Mouse (Mus musculus): ENCODE results near the gene Ift172. TPM values are rescaled to one million over a fixed set of nuclear protein-coding genes. Genes with fewer than 3 reads are reported as not detected.
A peak's percentile ranks its signal among the peaks of the same experiment; 100 is the strongest.

Gene Ift172
- polyA plus RNA-seq (2014; fragmentation: Nextera tagmentation; extraction: Ambion mirVana), result 42.6 and 50.4 TPM in 2 replicates

- H3K4me2 ChIP-seq (ENCODE audit: low read depth, low read length, severe bottlenecking), result peak within 1 kb of the TSS; percentile 86
- H3K27ac ChIP-seq (ENCODE audit: low read depth, low read length), result peak within 1 kb of the TSS; percentile 37
- peak within 1 kb of the TSS; percentile 50 for H3K4me3 ChIP-seq (ENCODE audit: low read depth, low read length)
- 3% methylated on average over 45 of the region's 45 CpGs for WGBS
- DNase-seq (ENCODE audit: low spot score), result peak; percentile 97
- peak; percentile 91 for ATAC-seq (replicated peaks; ENCODE audit: low FRiP score)
- H3K36me3 ChIP-seq (ENCODE audit: control insufficient read depth, insufficient read depth, low read length), result peaks cover 2% of the 10 kb centered on the region; the same call in 1 of the 2 replicates
- H3K27me3 ChIP-seq (ENCODE audit: control insufficient read depth, insufficient read depth, low read length), result no peaks in the 10 kb centered on the region
- peak within 1 kb of the TSS; percentile 58 for H3K9ac ChIP-seq (ENCODE audit: low read length)
- peaks cover 14% of the 10 kb centered on the region; the same call in 1 of the 2 replicates for H3K4me1 ChIP-seq (replicated peaks; ENCODE audit: control insufficient read depth, insufficient read depth, low read length)
- no peaks in the 10 kb centered on the region for H3K9me3 ChIP-seq (ENCODE audit: control insufficient read depth, low read length)
These were observed at the start of gene Ift172 for GRCm38 (mm10) chr5:31290521-31291360. Gene Ift172 (minus strand): TSS chr5:31291116.

DNA sequence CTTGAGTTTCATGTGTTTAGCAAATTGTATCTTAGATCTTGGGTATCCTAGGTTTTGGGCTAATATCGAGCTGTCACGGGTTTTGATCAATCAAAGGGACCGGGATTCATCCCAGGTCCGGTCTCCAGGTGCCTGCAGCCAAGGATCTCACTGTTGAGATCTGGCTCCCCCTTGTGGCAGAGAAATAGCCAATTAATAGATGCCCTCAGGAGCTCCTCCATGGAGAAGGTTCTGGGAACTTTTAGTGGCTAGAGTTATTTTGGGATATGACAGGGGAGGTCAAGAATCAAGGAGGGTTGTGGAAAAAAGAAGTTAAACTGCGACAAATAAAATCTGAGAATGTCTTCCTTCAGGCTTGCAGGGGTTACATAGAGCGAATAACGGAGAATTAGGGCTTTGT is 37.3 kb upstream of the Ift172 start:
- Histone ChIP-seq H3K36me3 (ENCODE audit: control insufficient read depth, insufficient read depth, low read length) (no peaks in the 10 kb centered on the region), H3K4me2 (ENCODE audit: low read depth, low read length, severe bottlenecking) (no peak overlapping the region), H3K9me3 (ENCODE audit: control insufficient read depth, low read length) (no peaks in the 10 kb centered on the region), H3K9ac (ENCODE audit: low read length) (no peak overlapping the region), H3K4me1 (replicated peaks; ENCODE audit: control insufficient read depth, insufficient read depth, low read length) (no peaks in the 10 kb centered on the region), H3K27me3 (ENCODE audit: control insufficient read depth, insufficient read depth, low read length) (no peaks in the 10 kb centered on the region), H3K4me3 (ENCODE audit: low read depth, low read length) (no peak overlapping the region), H3K27ac (ENCODE audit: low read depth, low read length) (no peak overlapping the region)
- ATAC-seq (replicated peaks; ENCODE audit: low FRiP score) (no peak), DNase-seq (ENCODE audit: low spot score) (peak; percentile 66)
- WGBS, result 33% methylated on average over 7 of the region's 7 CpGs

GRCm38 (mm10) chr5:31326850-31327249 is 35.9 kb upstream of the Ift172 start:
- no peak overlapping the region for H3K4me3 ChIP-seq (ENCODE audit: low read depth, low read length)
- H3K36me3 ChIP-seq (ENCODE audit: control insufficient read depth, insufficient read depth, low read length), result no peaks in the 10 kb centered on the region
- DNase-seq (ENCODE audit: low spot score), result no peak
- no peak overlapping the region for H3K27ac ChIP-seq (ENCODE audit: low read depth, low read length)
- H3K4me2 ChIP-seq (ENCODE audit: low read depth, low read length, severe bottlenecking), result no peak overlapping the region
- H3K9me3 ChIP-seq (ENCODE audit: control insufficient read depth, low read length), result no peaks in the 10 kb centered on the region
- no peak for ATAC-seq (replicated peaks; ENCODE audit: low FRiP score)
- 18% methylated on average over 5 of the region's 5 CpGs for WGBS
- no peaks in the 10 kb centered on the region for H3K4me1 ChIP-seq (replicated peaks; ENCODE audit: control insufficient read depth, insufficient read depth, low read length)
- no peak overlapping the region for H3K9ac ChIP-seq (ENCODE audit: low read length)
- H3K27me3 ChIP-seq (ENCODE audit: control insufficient read depth, insufficient read depth, low read length), result no peaks in the 10 kb centered on the region

DNA sequence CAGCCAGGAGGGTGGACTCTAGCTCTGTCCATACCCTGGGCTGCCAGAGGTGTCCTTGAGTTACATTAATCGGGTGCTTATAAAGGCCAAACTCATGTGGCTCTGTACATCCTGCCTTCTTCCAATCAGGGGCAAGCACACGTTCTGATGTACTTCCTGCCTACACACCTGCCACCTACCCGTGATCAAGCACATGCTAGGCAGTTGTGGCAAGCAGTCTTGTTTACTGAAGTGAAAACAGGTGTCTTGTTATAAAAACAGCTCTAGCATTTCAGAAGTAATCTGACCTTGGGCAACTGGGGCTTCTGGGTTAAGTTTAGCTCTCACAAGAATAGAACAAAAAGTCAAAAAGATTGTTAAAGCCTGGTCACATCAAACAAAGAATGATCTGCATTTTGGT is 33.2 kb upstream of the Ift172 start:
- 69% methylated on average over 3 of the region's 3 CpGs for WGBS

GRCm38 (mm10) chr5:31322776-31323175 is 31.9 kb upstream of the Ift172 start:
- no peaks in the 10 kb centered on the region for H3K27me3 ChIP-seq (ENCODE audit: control insufficient read depth, insufficient read depth, low read length)
- H3K4me3 ChIP-seq (ENCODE audit: low read depth, low read length), result no peak overlapping the region
- no peak overlapping the region for H3K9ac ChIP-seq (ENCODE audit: low read length)
- no peak for ATAC-seq (replicated peaks; ENCODE audit: low FRiP score)
- no peaks in the 10 kb centered on the region for H3K4me1 ChIP-seq (replicated peaks; ENCODE audit: control insufficient read depth, insufficient read depth, low read length)
- no peak overlapping the region for H3K27ac ChIP-seq (ENCODE audit: low read depth, low read length)
- no peak overlapping the region for H3K4me2 ChIP-seq (ENCODE audit: low read depth, low read length, severe bottlenecking)
- no peak for DNase-seq (ENCODE audit: low spot score)
- WGBS, result 89% methylated on average over 3 of the region's 3 CpGs
- H3K9me3 ChIP-seq (ENCODE audit: control insufficient read depth, low read length), result no peaks in the 10 kb centered on the region
- no peaks in the 10 kb centered on the region for H3K36me3 ChIP-seq (ENCODE audit: control insufficient read depth, insufficient read depth, low read length)

More for the DNA sequence above, 33.2 kb upstream of the Ift172 start:
- Histone ChIP-seq H3K4me2 (ENCODE audit: low read depth, low read length, severe bottlenecking) (no peak overlapping the region), H3K36me3 (ENCODE audit: control insufficient read depth, insufficient read depth, low read length) (no peaks in the 10 kb centered on the region), H3K9me3 (ENCODE audit: control insufficient read depth, low read length) (no peaks in the 10 kb centered on the region), H3K4me1 (replicated peaks; ENCODE audit: control insufficient read depth, insufficient read depth, low read length) (no peaks in the 10 kb centered on the region), H3K27me3 (ENCODE audit: control insufficient read depth, insufficient read depth, low read length) (no peaks in the 10 kb centered on the region), H3K9ac (ENCODE audit: low read length) (no peak overlapping the region), H3K27ac (ENCODE audit: low read depth, low read length) (no peak overlapping the region), H3K4me3 (ENCODE audit: low read depth, low read length) (no peak overlapping the region)
- DNase-seq (ENCODE audit: low spot score), result no peak
- no peak for ATAC-seq (replicated peaks; ENCODE audit: low FRiP score)

DNA sequence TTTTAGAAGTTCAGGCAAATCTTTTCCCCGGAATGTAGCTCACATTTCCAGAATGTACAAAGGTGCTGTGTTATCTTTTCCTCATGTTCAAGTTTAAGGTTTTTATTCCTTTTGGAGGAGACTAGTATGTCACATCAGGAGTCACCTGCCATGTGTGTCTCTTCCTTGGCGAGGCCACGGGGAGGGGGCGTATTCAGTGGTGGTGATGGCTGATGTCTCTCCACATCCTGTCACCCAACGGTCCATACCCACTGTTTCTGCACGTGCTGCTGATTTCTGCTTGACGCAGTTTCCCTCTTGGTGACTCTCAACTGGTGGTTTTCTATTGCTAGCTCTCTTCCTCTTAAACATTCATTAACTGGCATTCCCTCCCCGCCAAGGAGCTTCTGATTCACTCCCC is 21.9 kb upstream of the Ift172 start:
- WGBS, result 91% methylated on average over 8 of the region's 8 CpGs

GRCm38 (mm10) chr5:31303093-31303492 is 12.2 kb upstream of the Ift172 start:
- 88% methylated on average over 6 of the region's 6 CpGs for WGBS
- no peak for ATAC-seq (replicated peaks; ENCODE audit: low FRiP score)
- Histone ChIP-seq H3K9me3 (ENCODE audit: control insufficient read depth, low read length) (no peaks in the 10 kb centered on the region), H3K4me2 (ENCODE audit: low read depth, low read length, severe bottlenecking) (no peak overlapping the region), H3K4me3 (ENCODE audit: low read depth, low read length) (no peak overlapping the region), H3K27ac (ENCODE audit: low read depth, low read length) (no peak overlapping the region), H3K27me3 (ENCODE audit: control insufficient read depth, insufficient read depth, low read length) (no peaks in the 10 kb centered on the region), H3K9ac (ENCODE audit: low read length) (no peak overlapping the region), H3K4me1 (replicated peaks; ENCODE audit: control insufficient read depth, insufficient read depth, low read length) (no peaks in the 10 kb centered on the region), H3K36me3 (ENCODE audit: control insufficient read depth, insufficient read depth, low read length) (no peaks in the 10 kb centered on the region)
- DNase-seq (ENCODE audit: low spot score), result no peak

More for the DNA sequence above, 21.9 kb upstream of the Ift172 start:
- ATAC-seq (replicated peaks; ENCODE audit: low FRiP score) (no peak), DNase-seq (ENCODE audit: low spot score) (no peak)
- Histone ChIP-seq H3K4me2 (ENCODE audit: low read depth, low read length, severe bottlenecking) (no peak overlapping the region), H3K4me3 (ENCODE audit: low read depth, low read length) (no peak overlapping the region), H3K9ac (ENCODE audit: low read length) (no peak overlapping the region), H3K4me1 (replicated peaks; ENCODE audit: control insufficient read depth, insufficient read depth, low read length) (no peaks in the 10 kb centered on the region), H3K27me3 (ENCODE audit: control insufficient read depth, insufficient read depth, low read length) (no peaks in the 10 kb centered on the region), H3K36me3 (ENCODE audit: control insufficient read depth, insufficient read depth, low read length) (no peaks in the 10 kb centered on the region), H3K27ac (ENCODE audit: low read depth, low read length) (no peak overlapping the region), H3K9me3 (ENCODE audit: control insufficient read depth, low read length) (no peaks in the 10 kb centered on the region)

DNA sequence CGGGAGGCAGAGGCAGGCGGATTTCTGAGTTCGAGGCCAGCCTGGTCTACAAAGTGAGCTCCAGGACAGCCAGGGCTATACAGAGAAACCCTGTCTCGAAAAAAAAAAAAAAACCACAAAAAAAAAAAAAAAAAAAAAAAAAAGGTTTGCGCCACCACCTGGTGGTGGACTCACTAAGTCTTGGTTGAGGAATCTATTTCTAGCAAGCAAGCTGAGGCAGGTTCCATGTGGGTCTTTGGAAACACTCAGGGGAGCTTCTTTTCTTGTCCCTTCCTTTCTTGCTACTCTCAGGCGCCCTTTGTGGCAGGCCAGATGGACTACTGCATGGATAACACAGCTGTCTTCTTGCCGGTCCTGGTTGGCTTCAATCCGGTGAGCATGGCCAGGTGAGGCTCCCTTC is 10.9 kb upstream of the Ift172 start:
- ATAC-seq (replicated peaks; ENCODE audit: low FRiP score), result no peak
- Histone ChIP-seq H3K36me3 (ENCODE audit: control insufficient read depth, insufficient read depth, low read length) (no peaks in the 10 kb centered on the region), H3K27ac (ENCODE audit: low read depth, low read length) (no peak overlapping the region), H3K4me2 (ENCODE audit: low read depth, low read length, severe bottlenecking) (no peak overlapping the region), H3K9me3 (ENCODE audit: control insufficient read depth, low read length) (no peaks in the 10 kb centered on the region), H3K9ac (ENCODE audit: low read length) (no peak overlapping the region), H3K27me3 (ENCODE audit: control insufficient read depth, insufficient read depth, low read length) (no peaks in the 10 kb centered on the region), H3K4me3 (ENCODE audit: low read depth, low read length) (no peak overlapping the region), H3K4me1 (replicated peaks; ENCODE audit: control insufficient read depth, insufficient read depth, low read length) (no peaks in the 10 kb centered on the region)
- 78% methylated on average over 8 of the region's 8 CpGs for WGBS
- no peak for DNase-seq (ENCODE audit: low spot score)

GRCm38 (mm10) chr5:31298486-31298885 is 7.6 kb upstream of the Ift172 start:
- DNase-seq (ENCODE audit: low spot score), result no peak
- Histone ChIP-seq H3K4me3 (ENCODE audit: low read depth, low read length) (no peak overlapping the region), H3K4me1 (replicated peaks; ENCODE audit: control insufficient read depth, insufficient read depth, low read length) (peaks cover 7% of the 10 kb centered on the region; the same call in 1 of the 2 replicates), H3K9ac (ENCODE audit: low read length) (no peak overlapping the region), H3K4me2 (ENCODE audit: low read depth, low read length, severe bottlenecking) (no peak overlapping the region), H3K9me3 (ENCODE audit: control insufficient read depth, low read length) (no peaks in the 10 kb centered on the region), H3K27me3 (ENCODE audit: control insufficient read depth, insufficient read depth, low read length) (no peaks in the 10 kb centered on the region), H3K27ac (ENCODE audit: low read depth, low read length) (no peak overlapping the region), H3K36me3 (ENCODE audit: control insufficient read depth, insufficient read depth, low read length) (no peaks in the 10 kb centered on the region)
- WGBS, result 82% methylated on average over 2 of the region's 2 CpGs
- no peak for ATAC-seq (replicated peaks; ENCODE audit: low FRiP score)

Measured in forebrain, embryonic 11.5 days (tissue).